Mouse (Mus musculus) liver, adult 2 months (tissue): Measurements from ENCODE around the gene Zfp36l1. TPM values are rescaled to one million over a fixed set of nuclear protein-coding genes. Genes with fewer than 3 reads are reported as not detected.

Source experiments
- DNase-seq: peaks from one replicate; pipeline ENCODE4 v3.0.0-alpha.2; 2011; ENCODE audit warnings: low read depth, low spot score; ENCODE audit errors: extremely low read depth
- H3K27ac ChIP-seq: fragments of 200-500 bp; replicated peaks from 2 replicates; pipeline ENCODE4 v1.5.1; 2012; ENCODE audit warnings: low read depth, mild to moderate bottlenecking, control low read depth, inconsistent platforms, low read length; ENCODE audit not compliant: insufficient read depth
- H3K27me3 ChIP-seq: fragments of 200-500 bp; 2 replicates; pipeline ENCODE4 v1.6.1; 2012; ENCODE audit warnings: mild to moderate bottlenecking, moderate library complexity, low read length, inconsistent platforms; ENCODE audit not compliant: control insufficient read depth, insufficient read depth
- H3K36me3 ChIP-seq: fragments of 200-500 bp; 2 replicates; pipeline ENCODE4 v1.6.1; 2012; ENCODE audit warnings: low read length, inconsistent platforms; ENCODE audit not compliant: control insufficient read depth, insufficient read depth
- H3K4me1 ChIP-seq: fragments of 200-500 bp; 2 replicates; pipeline ENCODE4 v1.6.1; 2011; ENCODE audit warnings: low read length; ENCODE audit not compliant: control insufficient read depth, insufficient read depth
- H3K4me3 ChIP-seq: fragments of 200-500 bp; 2 replicates; pipeline ENCODE4 v1.5.1; 2011; ENCODE audit warnings: low read depth, mild to moderate bottlenecking, control low read depth, low read length, moderate library complexity; ENCODE audit not compliant: insufficient read depth
- H3K79me2 ChIP-seq: fragments of 200-500 bp; 2 replicates; pipeline ENCODE4 v1.6.1; 2012; ENCODE audit warnings: inconsistent platforms, mild to moderate bottlenecking, low read length, moderate library complexity; ENCODE audit not compliant: control insufficient read depth, insufficient read depth
- H3K9ac ChIP-seq: fragments of 200-500 bp; 2 replicates; pipeline ENCODE4 v1.6.1; 2012; ENCODE audit warnings: low read depth, mild to moderate bottlenecking, control low read depth, inconsistent platforms, low read length
- CTCF ChIP-seq: fragments of 200-500 bp; IDR thresholded peaks from 2 replicates; pipeline ENCODE4 v1.5.1; 2011; ENCODE audit warnings: low read depth, low read length, control low read depth
- POLR2A ChIP-seq: fragments of 200-500 bp; IDR thresholded peaks from 2 replicates; pipeline ENCODE4 v1.6.1; 2011; ENCODE audit warnings: low read length, control low read depth; ENCODE audit not compliant: insufficient read depth; ENCODE audit errors: extremely low read depth
- WGBS: fragments of 180-500 bp; shearing (Covaris S2); methylation state at CpG from one replicate; pipeline ENCODE4 v1.1.7; 2018; 5-methylcytosine and 5-hydroxymethylcytosine counted together
- polyA plus RNA-seq: library from polyadenylated mRNA; depleted of rRNA; stranded (reverse); fragments of >200 nt; gene quantifications from 2 replicates; pipeline ENCODE4 v1.2.3, GENCODE M21; 2012
- total RNA-seq: library from RNA; depleted of rRNA; stranded (reverse); fragments of >200 nt; gene quantifications from 2 replicates; pipeline ENCODE4 v1.2.3, GENCODE M21; 2014

Zfp36l1 gene
- total and polyA plus RNA-seq, 2 experiments = 15.4 to 125 TPM

DNA sequence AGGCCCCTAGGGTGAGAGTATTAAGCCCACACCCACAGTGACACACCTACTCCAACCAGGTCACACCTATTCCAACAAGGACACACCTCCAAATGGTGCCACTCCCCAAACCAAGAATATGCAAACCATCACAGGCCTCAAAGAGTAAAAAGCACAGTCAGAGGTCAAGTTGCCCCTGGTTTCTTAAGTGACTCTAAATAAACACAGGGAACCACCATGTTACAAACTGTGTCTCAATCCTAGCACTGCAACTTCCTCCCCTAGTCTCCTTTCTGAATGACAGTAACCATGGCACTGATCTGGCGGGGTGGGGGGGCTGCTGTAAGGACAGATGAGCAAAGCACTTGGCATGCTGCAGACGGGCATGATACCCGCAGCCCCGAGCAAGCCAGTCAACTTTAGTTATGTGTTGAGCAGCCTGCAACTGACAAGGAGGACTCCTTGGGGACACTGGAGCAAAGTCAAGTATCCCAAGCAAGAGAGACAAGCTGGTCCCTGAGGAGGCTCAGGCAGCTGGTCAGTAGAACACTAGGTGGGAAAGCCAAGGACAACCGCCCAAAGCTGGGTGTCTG is 14.5 kb upstream of the Zfp36l1 start:
- WGBS = 94% methylated on average over 5 of the region's 5 CpGs
- H3K79me2 ChIP-seq = peaks cover 19% of the 10 kb centered on the region; the same call in 1 of the 2 replicates
- H3K27me3 ChIP-seq = no peaks in the 10 kb centered on the region
- no peak overlapping the region for H3K9ac ChIP-seq
- no peak for TF ChIP-seq POLR2A
- no peak for TF ChIP-seq CTCF
- no peak overlapping the region for H3K27ac ChIP-seq
- no peak overlapping the region for H3K4me3 ChIP-seq
- peaks cover 43% of the 10 kb centered on the region for H3K4me1 ChIP-seq
- DNase-seq = no peak
- no peaks in the 10 kb centered on the region for H3K36me3 ChIP-seq

DNA sequence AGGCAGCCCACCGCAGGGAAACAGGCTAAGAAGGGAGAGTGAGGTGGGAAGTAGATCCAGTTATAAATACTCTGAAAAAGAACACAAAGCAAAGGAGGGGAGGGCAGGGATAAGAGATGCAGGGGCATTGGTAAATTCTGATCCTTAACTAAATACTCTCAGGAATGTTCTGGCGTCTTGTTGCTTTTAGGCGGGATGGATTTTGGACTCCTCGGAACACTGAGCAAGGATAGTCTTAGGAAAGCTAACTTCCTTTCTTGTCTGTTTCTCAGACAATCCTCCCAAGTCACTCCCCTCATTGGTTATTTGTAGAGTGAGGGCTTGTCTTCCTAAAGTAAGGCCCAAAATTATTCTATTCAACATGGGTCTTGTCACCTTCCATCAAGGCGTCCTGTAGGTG is 12.5 kb upstream of the Zfp36l1 start:
- H3K36me3 ChIP-seq = no peaks in the 10 kb centered on the region; the same call in 1 of the 2 replicates
- no peak overlapping the region for H3K9ac ChIP-seq
- no peak for TF ChIP-seq POLR2A
- TF ChIP-seq CTCF = no peak
- WGBS = 94% methylated on average over 5 of the region's 5 CpGs
- H3K79me2 ChIP-seq = peaks cover 24% of the 10 kb centered on the region; the same call in 1 of the 2 replicates
- H3K27me3 ChIP-seq = no peaks in the 10 kb centered on the region
- no peak overlapping the region for H3K27ac ChIP-seq
- peaks cover 41% of the 10 kb centered on the region for H3K4me1 ChIP-seq
- no peak overlapping the region for H3K4me3 ChIP-seq
- no peak for DNase-seq

DNA sequence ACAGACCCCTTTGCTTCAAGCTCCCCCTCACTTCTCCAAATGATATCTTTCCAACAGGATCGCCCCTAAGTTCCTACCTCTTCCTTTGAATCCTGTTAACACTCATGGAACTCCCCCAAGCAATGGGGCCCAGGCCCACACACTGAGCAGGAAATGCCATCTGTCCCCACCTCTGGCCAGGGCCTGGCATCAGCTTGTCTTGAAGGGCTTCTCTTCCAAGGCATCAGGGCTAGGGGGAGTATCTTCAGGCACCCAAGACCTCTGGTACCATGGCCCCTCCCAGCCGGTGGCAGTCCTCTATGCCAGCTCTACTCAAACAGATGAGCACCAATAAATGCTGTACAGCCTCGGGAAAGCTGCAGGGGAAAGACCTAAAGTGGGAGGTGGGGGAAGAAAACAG is 11.9 kb upstream of the Zfp36l1 start:
- H3K4me3 ChIP-seq = no peak overlapping the region
- peaks cover 26% of the 10 kb centered on the region; the same call in 1 of the 2 replicates for H3K79me2 ChIP-seq
- peaks cover 36% of the 10 kb centered on the region for H3K4me1 ChIP-seq
- TF ChIP-seq POLR2A (no peak), CTCF (no peak)
- peak overlapping the region; percentile 33; the same call in 1 of the 2 replicates for H3K27ac ChIP-seq
- no peak for DNase-seq
- H3K36me3 ChIP-seq = peaks cover under 1% of the 10 kb centered on the region; the same call in 1 of the 2 replicates
- H3K27me3 ChIP-seq = no peaks in the 10 kb centered on the region
- no peak overlapping the region for H3K9ac ChIP-seq
- 68% methylated on average over 3 of the region's 3 CpGs for WGBS

DNA sequence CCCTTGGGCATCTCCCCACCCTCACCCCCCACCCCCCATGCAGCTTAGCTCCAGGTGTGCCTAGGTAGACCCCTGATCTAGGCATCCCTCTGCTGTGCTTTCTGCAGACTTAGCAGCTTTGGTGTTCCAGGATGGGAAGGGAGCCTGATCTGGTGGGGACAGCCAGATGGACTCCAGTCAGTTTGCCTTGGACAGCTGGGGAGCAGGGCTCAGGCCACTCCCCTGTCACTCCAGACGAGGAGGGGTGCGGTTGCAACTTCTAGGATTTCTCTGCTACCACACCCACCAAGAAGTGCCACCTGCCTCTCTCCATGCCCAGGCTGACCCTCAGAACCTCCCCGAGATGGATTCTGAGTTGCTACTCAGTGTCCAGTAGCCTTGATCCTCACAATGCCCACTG is 11.4 kb upstream of the Zfp36l1 start:
- H3K9ac ChIP-seq = no peak overlapping the region
- H3K79me2 ChIP-seq = peaks cover 28% of the 10 kb centered on the region; the same call in 1 of the 2 replicates
- H3K36me3 ChIP-seq = peaks cover 2% of the 10 kb centered on the region; the same call in 1 of the 2 replicates
- no peak overlapping the region for H3K4me3 ChIP-seq
- 24% methylated on average over 3 of the region's 3 CpGs for WGBS
- peaks cover 31% of the 10 kb centered on the region for H3K4me1 ChIP-seq
- peak; percentile 80 for DNase-seq
- H3K27me3 ChIP-seq = no peaks in the 10 kb centered on the region
- no peak for TF ChIP-seq CTCF
- TF ChIP-seq POLR2A = 0 out of 2 replicates have a peak, but pooled peaks have one; percentile 16
- H3K27ac ChIP-seq = peak overlapping the region; percentile 33

DNA sequence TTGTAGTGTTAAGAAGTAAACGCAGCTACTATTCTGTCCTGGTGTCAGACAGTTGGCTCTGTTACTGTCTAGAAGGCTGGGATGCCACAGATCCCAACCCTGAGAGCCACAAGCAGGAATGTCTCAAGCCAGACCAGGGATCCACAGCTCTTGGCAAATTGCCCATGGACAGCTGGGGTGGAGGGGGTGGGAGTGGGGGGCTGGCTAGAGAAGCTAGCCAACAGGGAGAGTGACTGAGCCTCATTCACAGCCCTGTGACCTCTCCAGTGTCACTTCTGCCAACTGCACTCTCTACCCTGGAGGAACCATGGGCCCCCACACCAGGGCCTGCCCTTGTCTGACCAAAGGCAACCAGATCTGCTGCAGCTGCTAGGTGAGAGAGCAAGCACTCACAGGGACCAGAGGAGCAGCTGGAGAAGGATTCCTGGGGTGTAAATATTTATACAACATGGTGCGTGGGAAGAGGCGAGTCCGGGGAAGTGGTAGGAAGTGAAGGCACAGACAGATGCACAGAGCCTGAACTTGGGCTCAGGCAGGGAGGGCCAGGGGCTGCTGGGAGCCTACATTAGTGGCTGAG is 10.5 kb upstream of the Zfp36l1 start:
- H3K4me1 ChIP-seq = peaks cover 33% of the 10 kb centered on the region
- no peak for TF ChIP-seq POLR2A
- WGBS = 30% methylated on average over 4 of the region's 4 CpGs

DNA sequence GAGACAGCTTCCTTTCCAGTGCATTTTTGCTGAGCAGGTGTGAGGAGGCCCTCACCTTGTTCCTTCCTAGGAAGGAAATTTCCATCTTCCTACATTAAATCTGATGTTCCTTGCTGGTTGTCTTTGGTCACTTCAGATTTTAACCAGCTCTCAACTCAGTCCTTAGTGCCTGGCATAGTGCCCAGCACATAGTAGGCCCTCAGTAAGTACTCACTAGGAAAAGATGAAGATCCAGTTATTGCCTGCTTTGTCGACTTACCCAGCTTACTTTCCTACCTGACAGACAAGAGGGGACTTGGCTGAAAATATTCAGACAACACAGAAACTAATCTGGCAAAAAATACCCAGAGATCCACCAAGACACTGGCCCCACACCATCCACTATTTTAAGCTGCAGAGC is 8.6 kb upstream of the Zfp36l1 start:
- peaks cover 27% of the 10 kb centered on the region; the same call in 1 of the 2 replicates for H3K79me2 ChIP-seq
- H3K9ac ChIP-seq = no peak overlapping the region
- H3K36me3 ChIP-seq = peaks cover 3% of the 10 kb centered on the region; the same call in 1 of the 2 replicates
- H3K27ac ChIP-seq = no peak overlapping the region
- 77% methylated on average over 1 of the region's 1 CpGs for WGBS
- no peak overlapping the region for H3K4me3 ChIP-seq
- no peak for TF ChIP-seq CTCF
- TF ChIP-seq POLR2A = no peak
- peaks cover 41% of the 10 kb centered on the region for H3K4me1 ChIP-seq
- no peak for DNase-seq
- no peaks in the 10 kb centered on the region for H3K27me3 ChIP-seq

More for the DNA sequence above, 10.5 kb upstream of the Zfp36l1 start:
- Histone ChIP-seq H3K9ac (peak overlapping the region; percentile 40), H3K79me2 (peaks cover 28% of the 10 kb centered on the region; the same call in 1 of the 2 replicates), H3K27me3 (no peaks in the 10 kb centered on the region), H3K36me3 (peaks cover 2% of the 10 kb centered on the region; the same call in 1 of the 2 replicates), H3K27ac (peak overlapping the region; percentile 58), H3K4me3 (no peak overlapping the region)
- peak; percentile 52 for DNase-seq
